Mouse (Mus musculus): Measurements from ENCODE around the gene Crim1. TPM values are rescaled to one million over a fixed set of nuclear protein-coding genes. Genes with fewer than 3 reads are reported as not detected.
A peak's percentile ranks its signal among the peaks of the same experiment; 100 is the strongest.

The Crim1 gene
- polyA plus RNA-seq, 1 experiment from 2014 or later: 11.8 TPM

- Histone ChIP-seq H3K9ac (no peak overlapping the region), H3K9me3 (no peaks in the 10 kb centered on the region), H3K4me2 (replicated peaks) (no peak overlapping the region), H3K4me1 (peaks cover 12% of the 10 kb centered on the region; the same call in 1 of the 2 replicates), H3K27me3 (replicated peaks) (no peaks in the 10 kb centered on the region), H3K27ac (no peak overlapping the region), H3K4me3 (no peak overlapping the region), H3K36me3 (no peaks in the 10 kb centered on the region)
- WGBS: 63% methylated on average over 3 of the region's 3 CpGs
- ATAC-seq (ENCODE audit: low FRiP score, low read depth): no peak
Measured at GRCm38 (mm10) chr17:78216526-78216925, 16.5 kb downstream of the Crim1 start.

DNA sequence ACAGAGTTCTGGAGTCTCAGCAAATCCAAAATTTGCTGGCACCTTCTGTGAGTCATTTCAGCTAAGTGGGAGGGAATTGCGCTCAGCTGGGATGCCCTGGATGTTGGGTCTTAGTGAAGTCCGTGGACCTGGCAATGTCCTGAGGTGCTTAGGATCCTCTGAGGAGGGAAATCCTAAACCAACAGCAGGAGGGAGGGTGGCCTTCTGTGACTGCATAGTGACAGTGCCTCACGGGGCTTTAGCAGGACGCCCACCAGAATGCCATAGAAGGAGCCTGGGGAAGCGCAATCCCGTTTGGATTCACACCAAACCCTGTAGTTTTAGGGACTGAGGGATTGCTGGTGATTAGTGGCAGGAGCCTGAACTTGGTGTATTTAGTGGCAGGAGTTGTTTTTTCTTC, 17.4 kb downstream of the Crim1 start:
- ATAC-seq (ENCODE audit: low FRiP score, low read depth): no peak
- no peaks in the 10 kb centered on the region for H3K36me3 ChIP-seq
- H3K4me1 ChIP-seq: peaks cover 12% of the 10 kb centered on the region; the same call in 1 of the 2 replicates
- H3K4me2 ChIP-seq (replicated peaks): no peak overlapping the region
- no peak overlapping the region for H3K9ac ChIP-seq
- no peaks in the 10 kb centered on the region for H3K9me3 ChIP-seq
- H3K27ac ChIP-seq: no peak overlapping the region
- no peak overlapping the region for H3K4me3 ChIP-seq
- 66% methylated on average over 6 of the region's 6 CpGs for WGBS
- H3K27me3 ChIP-seq (replicated peaks): no peaks in the 10 kb centered on the region

GRCm38 (mm10) chr17:78218506-78219232, 18.6 kb downstream of the Crim1 start:
- ATAC-seq (ENCODE audit: low FRiP score, low read depth): no peak
- Histone ChIP-seq H3K9me3 (no peaks in the 10 kb centered on the region), H3K4me2 (replicated peaks) (no peak overlapping the region), H3K27ac (no peak overlapping the region), H3K4me3 (no peak overlapping the region), H3K27me3 (replicated peaks) (no peaks in the 10 kb centered on the region), H3K9ac (no peak overlapping the region), H3K4me1 (peaks cover 10% of the 10 kb centered on the region; the same call in 1 of the 2 replicates), H3K36me3 (no peaks in the 10 kb centered on the region)
- 90% methylated on average over 10 of the region's 10 CpGs for WGBS

DNA sequence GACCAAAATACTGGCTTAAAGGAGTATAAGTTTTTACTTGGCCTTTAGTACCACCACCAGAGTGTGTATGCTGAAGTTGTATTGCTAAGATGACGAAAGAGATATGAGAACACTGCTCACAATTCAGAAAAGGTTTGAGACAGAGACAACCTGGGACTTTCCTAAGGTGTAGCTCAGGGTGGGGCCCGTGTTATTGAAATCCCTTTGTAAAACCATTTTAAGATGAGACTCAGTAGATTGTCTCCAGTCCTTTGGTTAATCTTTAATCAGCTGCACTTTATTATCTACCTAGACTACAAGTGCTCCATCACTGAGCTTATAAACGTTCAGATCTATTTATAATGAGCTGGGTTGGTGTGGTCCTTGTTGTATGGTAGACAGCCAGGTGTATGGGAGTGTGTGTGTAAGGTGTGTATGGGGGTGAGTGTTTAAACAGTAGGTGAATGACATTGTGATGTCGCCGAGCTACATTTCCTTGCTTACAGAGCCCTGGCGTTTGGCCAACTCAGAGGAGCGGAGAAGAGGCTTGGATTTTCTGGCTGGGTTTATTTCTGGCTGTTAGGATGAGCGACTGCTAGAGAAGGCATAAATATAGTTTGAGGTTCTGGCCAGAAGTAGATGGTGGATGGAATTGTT, 21.1 kb downstream of the Crim1 start:
- Histone ChIP-seq H3K9me3 (no peaks in the 10 kb centered on the region), H3K4me3 (no peak overlapping the region), H3K36me3 (no peaks in the 10 kb centered on the region), H3K9ac (no peak overlapping the region), H3K4me1 (peaks cover 11% of the 10 kb centered on the region), H3K4me2 (replicated peaks) (no peak overlapping the region), H3K27me3 (replicated peaks) (no peaks in the 10 kb centered on the region), H3K27ac (no peak overlapping the region)
- ATAC-seq (ENCODE audit: low FRiP score, low read depth): no peak
- 87% methylated on average over 8 of the region's 8 CpGs for WGBS

DNA sequence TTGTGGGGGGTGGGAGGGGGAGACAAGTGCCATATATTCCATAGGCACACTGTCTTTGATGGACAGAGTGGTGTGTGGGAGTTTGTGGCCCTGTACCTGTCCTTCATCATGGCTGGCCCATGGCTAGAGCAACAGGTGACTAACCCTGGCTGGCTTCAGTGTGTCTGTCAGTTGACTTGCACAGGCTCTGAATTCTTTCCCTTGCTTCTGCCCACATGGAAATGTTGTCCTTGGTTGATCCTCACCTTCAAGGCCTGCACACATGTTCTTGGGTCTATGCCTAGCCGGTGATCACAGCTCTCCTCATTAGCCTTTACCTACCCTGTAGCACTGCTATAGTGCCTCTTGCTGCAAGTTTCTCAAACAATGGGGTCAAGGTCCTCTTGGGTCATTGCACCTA, 21.8 kb downstream of the Crim1 start:
- Histone ChIP-seq H3K9me3 (no peaks in the 10 kb centered on the region), H3K36me3 (no peaks in the 10 kb centered on the region), H3K27me3 (replicated peaks) (no peaks in the 10 kb centered on the region), H3K4me1 (peaks cover 11% of the 10 kb centered on the region), H3K9ac (no peak overlapping the region), H3K4me2 (replicated peaks) (no peak overlapping the region), H3K27ac (no peak overlapping the region), H3K4me3 (no peak overlapping the region)
- no peak for ATAC-seq (ENCODE audit: low FRiP score, low read depth)
- WGBS: 75% methylated on average over 1 of the region's 1 CpGs

GRCm38 (mm10) chr17:78223988-78224387, 23.9 kb downstream of the Crim1 start:
- Histone ChIP-seq H3K27me3 (replicated peaks) (no peaks in the 10 kb centered on the region), H3K4me2 (replicated peaks) (peak overlapping the region; percentile 37), H3K9ac (0 out of 2 replicates have a peak overlapping the region, but pooled peaks have one; percentile 26), H3K27ac (no peak overlapping the region), H3K9me3 (no peaks in the 10 kb centered on the region), H3K36me3 (no peaks in the 10 kb centered on the region), H3K4me3 (no peak overlapping the region), H3K4me1 (peaks cover 11% of the 10 kb centered on the region)
- 13% methylated on average over 10 of the region's 10 CpGs for WGBS
- ATAC-seq (ENCODE audit: low FRiP score, low read depth): peak; percentile 90

- Histone ChIP-seq H3K27me3 (replicated peaks) (no peaks in the 10 kb centered on the region), H3K9ac (no peak overlapping the region), H3K4me3 (no peak overlapping the region), H3K27ac (no peak overlapping the region), H3K9me3 (no peaks in the 10 kb centered on the region), H3K4me1 (peaks cover 11% of the 10 kb centered on the region), H3K4me2 (replicated peaks) (no peak overlapping the region), H3K36me3 (no peaks in the 10 kb centered on the region)
- WGBS: 70% methylated on average over 5 of the region's 5 CpGs
- ATAC-seq (ENCODE audit: low FRiP score, low read depth): no peak
Measured at GRCm38 (mm10) chr17:78225547-78225946, 25.5 kb downstream of the Crim1 start.

DNA sequence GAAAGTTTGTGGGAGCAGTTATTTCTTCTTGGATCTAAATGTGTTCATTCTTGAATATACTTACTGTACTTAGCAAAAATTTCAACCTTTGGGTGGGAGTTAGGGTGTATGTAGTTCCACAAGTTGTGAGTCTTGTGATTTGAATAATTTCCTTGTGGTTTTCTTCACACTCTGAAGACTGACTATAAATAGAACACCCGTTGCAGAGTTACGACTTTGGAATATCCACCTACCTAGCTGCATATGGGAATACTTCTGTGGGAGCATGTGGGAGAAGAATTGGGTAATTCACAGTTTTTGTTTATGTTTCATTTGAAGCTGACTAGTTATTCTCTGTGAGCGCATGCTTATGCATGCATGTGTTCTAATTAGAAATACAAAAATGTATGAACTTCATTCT, 27.2 kb downstream of the Crim1 start:
- no peak for ATAC-seq (ENCODE audit: low FRiP score, low read depth)
- peaks cover 11% of the 10 kb centered on the region for H3K4me1 ChIP-seq
- no peak overlapping the region for H3K4me3 ChIP-seq
- no peaks in the 10 kb centered on the region for H3K36me3 ChIP-seq
- no peak overlapping the region for H3K4me2 ChIP-seq (replicated peaks)
- 84% methylated on average over 3 of the region's 3 CpGs for WGBS
- no peak overlapping the region for H3K9ac ChIP-seq
- H3K27me3 ChIP-seq (replicated peaks): no peaks in the 10 kb centered on the region
- no peaks in the 10 kb centered on the region for H3K9me3 ChIP-seq
- H3K27ac ChIP-seq: no peak overlapping the region

DNA sequence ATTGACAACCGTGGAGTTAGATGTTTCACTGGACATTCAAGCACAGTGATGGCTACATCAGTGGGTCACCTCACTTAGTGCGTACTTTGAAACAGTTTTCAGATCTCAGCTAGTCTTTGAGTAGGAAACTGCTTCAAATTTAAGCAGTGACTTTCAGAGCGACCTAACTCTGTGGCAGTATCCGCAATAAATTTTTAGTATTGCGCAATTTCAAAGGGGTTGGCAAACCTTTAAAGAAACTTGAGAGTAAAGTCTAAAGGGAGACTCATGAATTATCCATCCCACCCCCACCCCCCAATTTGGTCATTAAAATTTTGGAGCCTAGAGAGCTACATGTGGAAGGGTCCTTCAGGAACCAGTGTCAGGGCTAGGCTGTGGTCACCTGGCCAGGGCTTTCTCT, 31.5 kb downstream of the Crim1 start:
- Histone ChIP-seq H3K4me1 (0 out of 2 replicates have a peak, but pooled peaks cover 6% of the 10 kb centered on the region), H3K4me3 (no peak overlapping the region), H3K9me3 (no peaks in the 10 kb centered on the region), H3K27ac (no peak overlapping the region), H3K36me3 (no peaks in the 10 kb centered on the region), H3K27me3 (replicated peaks) (no peaks in the 10 kb centered on the region), H3K9ac (no peak overlapping the region), H3K4me2 (replicated peaks) (no peak overlapping the region)
- ATAC-seq (ENCODE audit: low FRiP score, low read depth): no peak
- 94% methylated on average over 5 of the region's 5 CpGs for WGBS

DNA sequence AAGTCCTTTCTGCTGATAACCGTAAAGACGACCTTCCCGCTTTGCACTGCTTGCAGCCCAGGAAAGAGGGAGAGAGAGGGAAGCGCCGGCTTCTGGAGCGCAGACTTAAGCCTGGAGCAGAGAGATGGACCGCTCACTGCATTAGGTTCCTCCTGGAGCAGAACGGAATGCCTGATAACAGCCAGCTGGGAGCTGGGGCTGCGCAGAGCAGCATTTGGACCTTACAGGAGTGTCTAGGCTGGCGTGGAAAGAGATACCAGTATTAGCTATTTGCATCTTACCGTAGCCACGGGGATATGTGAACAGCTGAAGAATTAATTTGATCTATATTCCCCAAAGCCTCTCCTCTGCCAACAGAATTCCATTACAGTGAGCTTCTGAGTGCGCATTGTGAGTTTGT, 32.7 kb downstream of the Crim1 start:
- Histone ChIP-seq H3K36me3 (no peaks in the 10 kb centered on the region), H3K9me3 (no peaks in the 10 kb centered on the region), H3K4me2 (replicated peaks) (no peak overlapping the region), H3K9ac (no peak overlapping the region), H3K27me3 (replicated peaks) (no peaks in the 10 kb centered on the region), H3K27ac (no peak overlapping the region), H3K4me1 (0 out of 2 replicates have a peak, but pooled peaks cover 6% of the 10 kb centered on the region), H3K4me3 (no peak overlapping the region)
- 85% methylated on average over 13 of the region's 13 CpGs for WGBS
- ATAC-seq (ENCODE audit: low FRiP score, low read depth): no peak

DNA sequence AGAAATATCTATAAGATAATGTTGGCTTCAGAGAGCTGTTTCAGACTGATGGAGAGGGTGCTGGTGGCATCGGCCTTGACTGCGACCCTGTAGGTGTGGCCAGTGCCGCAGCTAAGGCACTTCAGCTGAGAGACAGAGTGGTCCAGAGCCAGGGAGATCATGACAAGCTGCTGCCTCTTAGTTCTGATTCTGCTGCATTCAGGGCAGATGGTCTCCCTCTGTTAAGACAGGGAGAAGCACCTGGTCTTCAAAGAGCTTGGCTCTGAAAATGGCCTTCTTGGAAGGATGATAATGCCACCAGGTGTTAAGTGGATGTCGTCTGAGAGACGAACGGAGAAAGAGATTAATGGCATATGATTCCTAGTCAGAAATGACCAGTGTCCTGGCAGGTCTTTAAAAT, 33.8 kb downstream of the Crim1 start:
- no peak for ATAC-seq (ENCODE audit: low FRiP score, low read depth)
- WGBS: 89% methylated on average over 6 of the region's 6 CpGs
- H3K4me2 ChIP-seq (replicated peaks): no peak overlapping the region

GRCm38 (mm10) chr17:78236126-78236525, 36.1 kb downstream of the Crim1 start:
- H3K4me1 ChIP-seq: 0 out of 2 replicates have a peak, but pooled peaks cover 6% of the 10 kb centered on the region
- no peak overlapping the region for H3K4me3 ChIP-seq
- H3K9me3 ChIP-seq: no peaks in the 10 kb centered on the region
- no peak overlapping the region for H3K9ac ChIP-seq
- H3K4me2 ChIP-seq (replicated peaks): no peak overlapping the region
- H3K27ac ChIP-seq: no peak overlapping the region
- H3K27me3 ChIP-seq (replicated peaks): no peaks in the 10 kb centered on the region
- H3K36me3 ChIP-seq: peaks cover 4% of the 10 kb centered on the region; the same call in 1 of the 2 replicates
- 95% methylated on average over 12 of the region's 12 CpGs for WGBS
- no peak for ATAC-seq (ENCODE audit: low FRiP score, low read depth)

More for the DNA sequence above, 33.8 kb downstream of the Crim1 start:
- Histone ChIP-seq H3K27me3 (replicated peaks) (no peaks in the 10 kb centered on the region), H3K9me3 (no peaks in the 10 kb centered on the region), H3K4me1 (0 out of 2 replicates have a peak, but pooled peaks cover 6% of the 10 kb centered on the region), H3K4me3 (no peak overlapping the region), H3K27ac (no peak overlapping the region), H3K9ac (no peak overlapping the region), H3K36me3 (no peaks in the 10 kb centered on the region)
